Mouse (Mus musculus): ENCODE results near the gene Lrp2. TPM values are rescaled to one million over a fixed set of nuclear protein-coding genes. Genes with fewer than 3 reads are reported as not detected.

The Lrp2 gene
- total RNA-seq (2014; rRNA removed) (3.9 and 5.4 TPM in 2 replicates), polyA plus RNA-seq (2015; fragmentation: Nextera tagmentation; extraction: Ambion mirVana) (0.46 and 0.48 TPM in 2 replicates)

DNA sequence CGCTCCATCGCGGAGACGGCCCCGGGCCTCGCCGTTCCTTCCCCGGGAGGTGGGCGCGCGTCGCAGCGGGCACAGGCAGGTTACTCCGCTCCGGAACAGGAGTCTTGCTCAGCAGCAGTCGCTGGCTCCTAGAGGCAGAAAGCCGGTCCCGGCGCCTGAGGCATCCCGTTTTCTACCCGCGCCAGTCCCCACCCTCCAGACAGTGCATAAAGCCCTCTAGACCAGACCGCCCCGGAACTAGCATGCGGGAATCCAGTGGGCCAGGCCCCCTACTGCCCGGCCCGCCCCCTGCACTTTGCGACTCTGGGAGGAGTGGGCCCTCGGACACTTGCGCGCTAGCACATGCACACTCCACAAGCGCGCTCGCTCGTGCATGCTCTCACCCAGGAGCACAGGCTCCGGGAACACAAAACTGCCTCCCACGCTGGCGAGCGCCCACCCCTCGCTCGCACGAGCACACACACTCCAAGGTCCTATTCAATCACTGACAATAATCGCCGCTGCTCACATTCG is at the start of gene Lrp2:
TSS of gene Lrp2 (minus strand) at position 180 of the 513 bp plus-strand sequence.
- TF ChIP-seq CTCF (IDR thresholded peaks at IDR 0.05; ENCODE audit: low read depth): no peak
- peak within 1 kb of the TSS; percentile 98 for H3K4me2 ChIP-seq (ENCODE audit: low read depth, low read length)
- H3K36me3 ChIP-seq (ENCODE audit: insufficient read depth, low read length): no peaks in the 10 kb centered on the region
- peaks cover 14% of the 10 kb centered on the region for H3K27me3 ChIP-seq (ENCODE audit: insufficient read depth, low read length)
- H3K9ac ChIP-seq (replicated peaks; ENCODE audit: low read length): peak within 1 kb of the TSS; percentile 47
- ATAC-seq: peak; percentile 91
- DNase-seq (ENCODE audit: low spot score): peak; percentile 60
- peak within 1 kb of the TSS; percentile 55 for H3K4me3 ChIP-seq (ENCODE audit: low read length)
- H3K9me3 ChIP-seq (ENCODE audit: low read length): no peaks in the 10 kb centered on the region
- peaks cover 10% of the 10 kb centered on the region; the same call in 1 of the 2 replicates for H3K4me1 ChIP-seq (ENCODE audit: insufficient read depth, low read length)
- WGBS: under 1% methylated on average over 40 of the region's 45 CpGs
- H3K27ac ChIP-seq: peak within 1 kb of the TSS; percentile 7; the same call in 1 of the 2 replicates

GRCm38 (mm10) chr2:69635064-69635701 is 49.3 kb upstream of the Lrp2 start:
- DNase-seq (ENCODE audit: low spot score) (peak; percentile 83), ATAC-seq (peak; percentile 51)
- no peaks in the 10 kb centered on the region for H3K9me3 ChIP-seq (ENCODE audit: low read length)
- H3K9ac ChIP-seq (replicated peaks; ENCODE audit: low read length): no peak overlapping the region
- H3K27me3 ChIP-seq (ENCODE audit: insufficient read depth, low read length): no peaks in the 10 kb centered on the region
- no peak overlapping the region for H3K27ac ChIP-seq
- no peaks in the 10 kb centered on the region for H3K36me3 ChIP-seq (ENCODE audit: insufficient read depth, low read length)
- WGBS: 7% methylated on average over 11 of the region's 11 CpGs
- peak overlapping the region; percentile 53 for H3K4me2 ChIP-seq (ENCODE audit: low read depth, low read length)
- peak; percentile 83 for TF ChIP-seq CTCF (IDR thresholded peaks at IDR 0.05; ENCODE audit: low read depth)
- no peaks in the 10 kb centered on the region for H3K4me1 ChIP-seq (ENCODE audit: insufficient read depth, low read length)
- peak overlapping the region; percentile 30 for H3K4me3 ChIP-seq (ENCODE audit: low read length)

- Histone ChIP-seq H3K4me2 (ENCODE audit: low read depth, low read length) (no peak overlapping the region), H3K9me3 (ENCODE audit: low read length) (no peaks in the 10 kb centered on the region), H3K9ac (replicated peaks; ENCODE audit: low read length) (no peak overlapping the region), H3K36me3 (ENCODE audit: insufficient read depth, low read length) (no peaks in the 10 kb centered on the region), H3K4me3 (ENCODE audit: low read length) (no peak overlapping the region), H3K27ac (no peak overlapping the region), H3K4me1 (ENCODE audit: insufficient read depth, low read length) (no peaks in the 10 kb centered on the region), H3K27me3 (ENCODE audit: insufficient read depth, low read length) (no peaks in the 10 kb centered on the region)
- ATAC-seq (no peak), DNase-seq (ENCODE audit: low spot score) (peak; percentile 8)
- 90% methylated on average over 2 of the region's 2 CpGs for WGBS
- peak; percentile 40 for TF ChIP-seq CTCF (IDR thresholded peaks at IDR 0.05; ENCODE audit: low read depth)
Observed at GRCm38 (mm10) chr2:69631449-69631848, 45.6 kb upstream of the Lrp2 start.

DNA sequence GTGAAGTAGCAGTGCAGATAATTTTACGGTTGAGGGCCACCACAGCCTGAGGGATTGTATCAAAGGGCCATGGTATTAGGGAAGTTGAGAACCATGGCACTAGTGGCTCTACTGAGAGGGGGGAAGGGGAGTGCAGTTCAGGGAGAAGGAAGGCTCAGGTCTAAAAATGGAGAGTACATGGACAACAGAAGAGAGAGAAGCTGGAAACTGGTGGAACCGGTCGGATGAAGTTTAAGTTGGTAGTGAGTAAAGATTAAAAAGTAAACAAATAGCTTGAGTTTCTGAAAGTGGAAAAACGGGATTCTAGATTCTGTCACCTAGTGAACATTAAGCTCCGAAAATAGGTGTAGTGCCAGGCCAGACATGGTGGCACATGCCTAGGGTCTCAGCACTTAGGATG is 44.9 kb upstream of the Lrp2 start:
- H3K4me2 ChIP-seq (ENCODE audit: low read depth, low read length): no peak overlapping the region
- H3K9ac ChIP-seq (replicated peaks; ENCODE audit: low read length): no peak overlapping the region
- no peaks in the 10 kb centered on the region for H3K36me3 ChIP-seq (ENCODE audit: insufficient read depth, low read length)
- no peak for ATAC-seq
- no peaks in the 10 kb centered on the region for H3K4me1 ChIP-seq (ENCODE audit: insufficient read depth, low read length)
- no peak for TF ChIP-seq CTCF (IDR thresholded peaks at IDR 0.05; ENCODE audit: low read depth)
- no peak overlapping the region for H3K27ac ChIP-seq
- DNase-seq (ENCODE audit: low spot score): no peak
- WGBS: 94% methylated on average over 5 of the region's 5 CpGs
- no peak overlapping the region for H3K4me3 ChIP-seq (ENCODE audit: low read length)
- H3K9me3 ChIP-seq (ENCODE audit: low read length): no peaks in the 10 kb centered on the region
- no peaks in the 10 kb centered on the region for H3K27me3 ChIP-seq (ENCODE audit: insufficient read depth, low read length)

DNA sequence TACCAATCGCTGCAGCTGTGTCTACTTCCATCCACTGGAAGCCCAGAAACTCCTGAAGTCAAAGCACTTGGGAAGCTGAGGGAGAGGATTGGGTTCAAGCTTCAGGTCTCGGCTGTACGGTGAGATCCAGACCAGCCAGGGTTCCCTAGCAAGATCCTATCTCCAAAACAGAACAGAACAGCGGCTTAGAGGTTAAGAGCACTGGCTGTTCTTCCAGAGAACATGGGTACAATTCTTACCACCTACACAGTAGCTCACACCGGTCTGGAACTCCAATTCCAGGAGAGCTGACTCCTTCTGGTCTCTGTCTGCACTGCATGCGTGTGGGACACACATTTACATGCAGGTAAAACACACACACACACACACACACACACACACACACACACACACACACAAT is 44.0 kb upstream of the Lrp2 start:
- H3K4me1 ChIP-seq (ENCODE audit: insufficient read depth, low read length): no peaks in the 10 kb centered on the region
- H3K9ac ChIP-seq (replicated peaks; ENCODE audit: low read length): no peak overlapping the region
- WGBS: 89% methylated on average over 6 of the region's 6 CpGs
- ATAC-seq (no peak; the same call in 1 of the 2 replicates), DNase-seq (ENCODE audit: low spot score) (no peak)
- no peak for TF ChIP-seq CTCF (IDR thresholded peaks at IDR 0.05; ENCODE audit: low read depth)
- no peak overlapping the region for H3K4me3 ChIP-seq (ENCODE audit: low read length)
- no peak overlapping the region for H3K4me2 ChIP-seq (ENCODE audit: low read depth, low read length)
- H3K36me3 ChIP-seq (ENCODE audit: insufficient read depth, low read length): no peaks in the 10 kb centered on the region
- H3K27ac ChIP-seq: no peak overlapping the region
- no peaks in the 10 kb centered on the region for H3K27me3 ChIP-seq (ENCODE audit: insufficient read depth, low read length)
- no peaks in the 10 kb centered on the region for H3K9me3 ChIP-seq (ENCODE audit: low read length)

GRCm38 (mm10) chr2:69629215-69629614 is 43.4 kb upstream of the Lrp2 start:
- no peak overlapping the region for H3K9ac ChIP-seq (replicated peaks; ENCODE audit: low read length)
- H3K27ac ChIP-seq: no peak overlapping the region
- no peaks in the 10 kb centered on the region for H3K4me1 ChIP-seq (ENCODE audit: insufficient read depth, low read length)
- DNase-seq (ENCODE audit: low spot score) (peak; percentile 5), ATAC-seq (no peak)
- H3K4me3 ChIP-seq (ENCODE audit: low read length): no peak overlapping the region
- no peak for TF ChIP-seq CTCF (IDR thresholded peaks at IDR 0.05; ENCODE audit: low read depth)
- no peaks in the 10 kb centered on the region for H3K9me3 ChIP-seq (ENCODE audit: low read length)
- H3K27me3 ChIP-seq (ENCODE audit: insufficient read depth, low read length): no peaks in the 10 kb centered on the region
- 0 out of 2 replicates have a peak overlapping the region, but pooled peaks have one; percentile 10 for H3K4me2 ChIP-seq (ENCODE audit: low read depth, low read length)
- H3K36me3 ChIP-seq (ENCODE audit: insufficient read depth, low read length): no peaks in the 10 kb centered on the region
- 68% methylated on average over 17 of the region's 17 CpGs for WGBS

DNA sequence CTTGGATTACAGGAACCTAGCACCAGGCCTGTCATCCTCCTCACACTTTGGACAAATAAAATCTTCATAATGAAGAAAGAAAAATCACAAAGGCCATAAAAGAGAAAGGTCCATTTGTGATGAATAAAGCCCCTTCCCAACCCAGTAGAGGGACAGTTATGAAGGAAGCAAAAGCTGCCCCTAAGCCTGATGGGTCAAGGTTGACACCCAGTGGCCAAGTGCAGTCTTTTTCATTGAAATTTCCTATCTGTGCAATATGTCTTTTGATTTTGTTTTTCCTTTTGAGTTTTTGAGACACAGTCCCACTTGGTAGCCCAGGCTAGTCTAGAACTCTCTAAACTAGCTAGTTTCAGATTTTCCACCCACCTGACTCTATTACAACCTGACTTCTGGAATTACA is 33.4 kb upstream of the Lrp2 start:
- Histone ChIP-seq H3K9me3 (ENCODE audit: low read length) (no peaks in the 10 kb centered on the region), H3K4me2 (ENCODE audit: low read depth, low read length) (no peak overlapping the region), H3K27ac (no peak overlapping the region), H3K9ac (replicated peaks; ENCODE audit: low read length) (no peak overlapping the region), H3K4me1 (ENCODE audit: insufficient read depth, low read length) (no peaks in the 10 kb centered on the region), H3K27me3 (ENCODE audit: insufficient read depth, low read length) (no peaks in the 10 kb centered on the region), H3K4me3 (ENCODE audit: low read length) (no peak overlapping the region), H3K36me3 (ENCODE audit: insufficient read depth, low read length) (no peaks in the 10 kb centered on the region)
- DNase-seq (ENCODE audit: low spot score) (no peak), ATAC-seq (no peak)
- peak; percentile 39 for TF ChIP-seq CTCF (IDR thresholded peaks at IDR 0.05; ENCODE audit: low read depth)

Data from hindbrain, postnatal 0 days (tissue).